Mouse (Mus musculus) CH12.LX (cell line): ENCODE data around the gene Thsd7b. TPM values are rescaled to one million over a fixed set of nuclear protein-coding genes. Genes with fewer than 3 reads are reported as not detected.

Source experiments
- DNase-seq: peaks from one replicate; pipeline ENCODE4 v3.0.0-alpha.2; 2013; ENCODE audit errors: extremely low read depth
- H3K27ac ChIP-seq: 2 replicates; pipeline ENCODE4 v1.5.1; 2012; ENCODE audit warnings: low read depth, mild to moderate bottlenecking, control low read depth, moderate library complexity; ENCODE audit not compliant: insufficient read depth
- H3K27me3 ChIP-seq: replicated peaks from 2 replicates; pipeline ENCODE3; 2012; ENCODE audit warnings: inconsistent platforms
- H3K36me3 ChIP-seq, 2 experiments: replicated peaks in 1 of 2; 2 replicates each; pipeline versions ENCODE3 to v1.6.1; 2012; ENCODE audit warnings: inconsistent platforms in 1 of 2, low read length in 1 of 2, mild to moderate bottlenecking in 1 of 2, mixed read lengths in 1 of 2, moderate library complexity in 1 of 2; ENCODE audit not compliant: control insufficient read depth in 1 of 2, insufficient read depth in 1 of 2
- H3K4me1 ChIP-seq, 2 experiments: 2 replicates each; pipeline ENCODE4 v1.6.1; 2012; ENCODE audit warnings: inconsistent platforms in 1 of 2, moderate library complexity in 1 of 2; ENCODE audit not compliant: insufficient read depth in 2 of 2, control insufficient read depth in 1 of 2
- H3K4me2 ChIP-seq: 2 replicates; pipeline ENCODE4 v1.6.1; 2012; ENCODE audit warnings: low read depth, mild to moderate bottlenecking, control low read depth; ENCODE audit not compliant: poor library complexity, insufficient read depth, severe bottlenecking
- H3K4me3 ChIP-seq, 3 experiments: fragments of 150-350 bp in 1 of 3; sonication (generic) in 1 of 3; replicated peaks in 1 of 3; 2 replicates each; pipeline versions ENCODE3 to v1.5.1; 2011 to 2012; ENCODE audit warnings: low read depth in 2 of 3, low read length in 2 of 3, mild to moderate bottlenecking in 2 of 3, moderate library complexity in 2 of 3, control low read depth in 1 of 3, improper control_type of control experiment in 1 of 3, inconsistent platforms in 1 of 3, mixed read lengths in 1 of 3; ENCODE audit not compliant: poor library complexity in 1 of 3
- H3K79me2 ChIP-seq: replicated peaks from 2 replicates; pipeline ENCODE4 v1.6.1; 2012; ENCODE audit warnings: mild to moderate bottlenecking, moderate library complexity; ENCODE audit not compliant: control insufficient read depth, poor library complexity, insufficient read depth, severe bottlenecking; ENCODE audit errors: extremely low read depth
- H3K9ac ChIP-seq: 2 replicates; pipeline ENCODE4 v1.6.1; 2012; ENCODE audit warnings: low read depth, mild to moderate bottlenecking, control low read depth, moderate library complexity; ENCODE audit not compliant: insufficient read depth
- H3K9me3 ChIP-seq: replicated peaks from 2 replicates; pipeline ENCODE3; 2012; ENCODE audit warnings: low read length, inconsistent platforms, mixed read lengths
- CTCF ChIP-seq, 2 experiments: IDR thresholded peaks in 1 of 2; conservative IDR thresholded peaks in 1 of 2; 2 replicates each; pipeline ENCODE4 v1.5.1; 2011 to 2012; ENCODE audit warnings: low read depth in 2 of 2, low read length in 2 of 2, improper control_type of control experiment in 1 of 2, inconsistent platforms in 1 of 2, mild to moderate bottlenecking in 1 of 2, moderate library complexity in 1 of 2
- JUND ChIP-seq: conservative IDR thresholded peaks from 2 replicates; pipeline ENCODE4 v1.6.1; 2011; ENCODE audit warnings: low read depth, low read length, improper control_type of control experiment
- MAFK ChIP-seq: IDR thresholded peaks from 2 replicates; pipeline ENCODE4 v1.6.1; 2011; ENCODE audit warnings: low read length, improper control_type of control experiment; ENCODE audit not compliant: insufficient replicate concordance
- MAZ ChIP-seq: IDR thresholded peaks from 2 replicates; pipeline ENCODE4 v1.6.1; 2012; ENCODE audit warnings: low read depth, mild to moderate bottlenecking, inconsistent platforms, low read length, improper control_type of control experiment, moderate library complexity
- MEF2A ChIP-seq: IDR thresholded peaks from 2 replicates; pipeline ENCODE4 v1.6.1; 2014; ENCODE audit warnings: low read depth, mild to moderate bottlenecking, inconsistent platforms, low read length, improper control_type of control experiment, borderline replicate concordance
- MYC ChIP-seq: IDR thresholded peaks from 2 replicates; pipeline ENCODE4 v1.6.1; 2011; ENCODE audit warnings: low read depth, mild to moderate bottlenecking, improper control_type of control experiment, low read length
- RAD21 ChIP-seq: IDR thresholded peaks from 2 replicates; pipeline ENCODE4 v1.6.1; 2011; ENCODE audit warnings: low read depth, mild to moderate bottlenecking, low read length, improper control_type of control experiment, moderate library complexity
- RCOR1 ChIP-seq: conservative IDR thresholded peaks from 2 replicates; pipeline ENCODE4 v1.6.1; 2012; ENCODE audit warnings: low read depth, mild to moderate bottlenecking, inconsistent platforms, low read length, improper control_type of control experiment
- SMC3 ChIP-seq: IDR thresholded peaks from 2 replicates; pipeline ENCODE4 v1.6.1; 2011; ENCODE audit warnings: low read depth, low read length, improper control_type of control experiment
- dilution Hi-C: fragments of 300-500 bp; cut with MboI; formaldehyde crosslinking; loops from 2 replicates; pipeline ENCODE4 v1.14.3; 2020; ENCODE audit warnings: low sequenced_read_pairs; ENCODE audit not compliant: extremely low pct_unique_long_range_greater_than_20kb, extremely low pct_ligation_motif_present
- in situ Hi-C: fragments of 300-500 bp; cut with MboI; formaldehyde crosslinking; loops from 3 replicates; pipeline ENCODE4 v1.14.3; 2019; ENCODE audit warnings: low sequenced_read_pairs, low pct_ligation_motif_present, low pct_unique_long_range_greater_than_20kb, mixed read lengths
- polyA plus RNA-seq: library from polyadenylated mRNA; unstranded; fragments of >175 nt; gene quantifications from 2 replicates; pipeline ENCODE4 v1.2.1, GENCODE M21; 2012; ENCODE audit warnings: low read depth; ENCODE audit not compliant: insufficient read length
- total RNA-seq, 2 experiments: library from RNA; depleted of rRNA; stranded (reverse); fragments of 300-350 nt in 1 of 2; fragments of >200 nt in 1 of 2; gene quantifications; 2 replicates each; pipeline ENCODE4 v1.2.3; 2012 to 2014

Gene Thsd7b
- total and polyA plus RNA-seq, 3 experiments, result not detected

GRCm38 (mm10) chr1:129712706-129713105 lies 439.6 kb downstream of the Thsd7b start:
- no peaks in the 10 kb centered on the region for H3K27me3 ChIP-seq
- DNase-seq, result no peak
- H3K4me1 ChIP-seq, result no peaks in the 10 kb centered on the region
- H3K9me3 ChIP-seq, result no peaks in the 10 kb centered on the region
- in situ Hi-C loops, result no loop called here
- H3K4me3 ChIP-seq, result no peak overlapping the region
- H3K79me2 ChIP-seq, result no peaks in the 10 kb centered on the region
- H3K36me3 ChIP-seq, result no peaks in the 10 kb centered on the region
- no peak overlapping the region for H3K4me2 ChIP-seq
- no peak overlapping the region for H3K27ac ChIP-seq
- dilution Hi-C loops, result no loop called here
- no peak for TF ChIP-seq MAZ
- TF ChIP-seq MEF2A, result no peak
- H3K9ac ChIP-seq, result no peak overlapping the region

DNA sequence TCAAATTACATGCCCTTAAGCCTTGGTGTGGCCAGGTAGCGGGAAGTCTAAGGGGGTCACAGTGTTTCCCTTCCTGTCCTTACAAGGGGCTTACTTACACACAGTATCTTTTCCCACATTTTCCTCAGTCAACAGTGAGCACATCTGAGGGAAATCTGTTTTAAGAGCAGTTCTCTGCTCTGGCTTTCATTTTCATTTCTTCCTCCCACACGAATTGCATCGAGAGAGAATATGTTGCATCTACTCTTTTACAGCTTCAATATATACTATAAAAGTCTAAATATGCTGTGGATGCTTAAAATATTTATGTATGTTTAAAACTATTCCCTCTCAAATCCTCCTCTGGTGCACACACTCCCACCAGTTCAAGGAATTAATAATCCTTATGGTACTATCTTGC lies 440.5 kb downstream of the Thsd7b start:
- Histone ChIP-seq H3K27me3 (no peaks in the 10 kb centered on the region), H3K79me2 (no peaks in the 10 kb centered on the region), H3K9ac (no peak overlapping the region), H3K4me1 (no peaks in the 10 kb centered on the region), H3K36me3 (no peaks in the 10 kb centered on the region), H3K27ac (no peak overlapping the region), H3K4me2 (peak overlapping the region; percentile 61; the same call in 1 of the 2 replicates), H3K9me3 (no peaks in the 10 kb centered on the region), H3K4me3 (no peak overlapping the region)
- no peak for TF ChIP-seq JUND
- in situ Hi-C loops, result no loop called here
- dilution Hi-C loops, result no loop called here
- DNase-seq, result no peak

DNA sequence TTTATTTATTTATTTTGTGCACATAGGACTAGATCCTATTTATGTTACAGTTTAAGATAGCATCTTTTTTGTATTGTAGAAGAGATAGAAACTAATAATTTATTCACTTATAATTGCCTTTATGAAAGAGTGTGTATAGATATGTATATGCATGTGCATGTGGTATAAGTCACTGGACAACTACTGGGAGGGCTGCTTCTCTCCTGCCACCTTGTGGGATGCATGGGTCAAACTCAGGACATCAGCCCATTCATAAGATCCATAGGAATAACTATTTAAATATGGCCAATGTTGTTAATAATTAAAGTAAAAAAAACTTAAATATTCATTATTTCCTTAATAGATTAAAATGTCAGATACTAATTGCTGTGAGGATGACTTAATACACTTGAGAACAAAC lies 446.5 kb downstream of the Thsd7b start:
- H3K27me3 ChIP-seq, result no peaks in the 10 kb centered on the region
- H3K36me3 ChIP-seq, result no peaks in the 10 kb centered on the region
- no peaks in the 10 kb centered on the region for H3K9me3 ChIP-seq
- no peak overlapping the region for H3K4me3 ChIP-seq
- TF ChIP-seq RCOR1 (no peak), CTCF (conservative IDR thresholded peaks at IDR 0.05 in 1 of 2, IDR thresholded peaks at IDR 0.05 in 1 of 2; ENCODE audit: low read depth in 2 of 2, low read length in 2 of 2) (peak in 1 of 2 experiments; percentile 36; a peak in 2 of 4 replicates), SMC3 (peak; percentile 16; the same call in 1 of the 2 replicates), RAD21 (peak; percentile 15), MAFK (no peak), MYC (no peak)
- no peaks in the 10 kb centered on the region for H3K4me1 ChIP-seq
- in situ Hi-C loops (no loop called here), dilution Hi-C loops (no loop called here)
- no peak overlapping the region for H3K4me2 ChIP-seq
- no peaks in the 10 kb centered on the region for H3K79me2 ChIP-seq
- DNase-seq, result no peak
- no peak overlapping the region for H3K9ac ChIP-seq
- no peak overlapping the region for H3K27ac ChIP-seq
